Mouse (Mus musculus): ENCODE data around the gene Palld. TPM values are rescaled to one million over a fixed set of nuclear protein-coding genes. Genes with fewer than 3 reads are reported as not detected.
A peak's percentile ranks its signal among the peaks of the same experiment; 100 is the strongest.

Palld gene
- polyA plus RNA-seq, 1 experiment from 2014 or later: 17.3 TPM

GRCm38 (mm10) chr8:61702122-61702521, 200.4 kb downstream of the Palld start:
- Histone ChIP-seq H3K36me3 (replicated peaks) (no peaks in the 10 kb centered on the region), H3K9ac (no peak overlapping the region), H3K9me3 (no peaks in the 10 kb centered on the region), H3K4me1 (peaks cover 14% of the 10 kb centered on the region), H3K27me3 (replicated peaks) (no peaks in the 10 kb centered on the region), H3K4me2 (no peak overlapping the region), H3K4me3 (no peak overlapping the region), H3K27ac (no peak overlapping the region)
- WGBS: 60% methylated on average over 8 of the region's 8 CpGs
- 0 out of 2 replicates have a peak, but pooled peaks have one; percentile 37 for ATAC-seq (replicated peaks)

- no peak for ATAC-seq (replicated peaks)
- no peak overlapping the region for H3K4me3 ChIP-seq
- no peaks in the 10 kb centered on the region for H3K36me3 ChIP-seq (replicated peaks)
- 86% methylated on average over 9 of the region's 9 CpGs for WGBS
- H3K4me2 ChIP-seq: no peak overlapping the region
- H3K9ac ChIP-seq: no peak overlapping the region
- H3K9me3 ChIP-seq: no peaks in the 10 kb centered on the region
- no peaks in the 10 kb centered on the region for H3K27me3 ChIP-seq (replicated peaks)
- H3K4me1 ChIP-seq: peaks cover 14% of the 10 kb centered on the region
- H3K27ac ChIP-seq: no peak overlapping the region
Observed at GRCm38 (mm10) chr8:61700932-61701681, 201.4 kb downstream of the Palld start.

GRCm38 (mm10) chr8:61700298-61700697, 202.2 kb downstream of the Palld start:
- H3K4me2 ChIP-seq: no peak overlapping the region
- no peak overlapping the region for H3K4me3 ChIP-seq
- 94% methylated on average over 1 of the region's 1 CpGs for WGBS
- H3K9ac ChIP-seq: no peak overlapping the region
- no peaks in the 10 kb centered on the region for H3K27me3 ChIP-seq (replicated peaks)
- ATAC-seq (replicated peaks): no peak
- no peaks in the 10 kb centered on the region for H3K9me3 ChIP-seq
- no peak overlapping the region for H3K27ac ChIP-seq
- no peaks in the 10 kb centered on the region for H3K36me3 ChIP-seq (replicated peaks)
- peaks cover 14% of the 10 kb centered on the region for H3K4me1 ChIP-seq

- H3K9ac ChIP-seq: no peak overlapping the region
- no peak for ATAC-seq (replicated peaks)
- 83% methylated on average over 2 of the region's 2 CpGs for WGBS
- H3K9me3 ChIP-seq: no peaks in the 10 kb centered on the region
- no peaks in the 10 kb centered on the region for H3K36me3 ChIP-seq (replicated peaks)
- H3K4me1 ChIP-seq: peaks cover 14% of the 10 kb centered on the region
- no peak overlapping the region for H3K4me2 ChIP-seq
- H3K27me3 ChIP-seq (replicated peaks): no peaks in the 10 kb centered on the region
- no peak overlapping the region for H3K27ac ChIP-seq
- H3K4me3 ChIP-seq: no peak overlapping the region
Observed at GRCm38 (mm10) chr8:61698959-61699358, 203.5 kb downstream of the Palld start.

- no peak overlapping the region for H3K4me3 ChIP-seq
- no peak overlapping the region for H3K27ac ChIP-seq
- H3K27me3 ChIP-seq (replicated peaks): no peaks in the 10 kb centered on the region
- 73% methylated on average over 7 of the region's 7 CpGs for WGBS
- H3K4me2 ChIP-seq: no peak overlapping the region
- H3K9me3 ChIP-seq: no peaks in the 10 kb centered on the region
- peaks cover 4% of the 10 kb centered on the region for H3K4me1 ChIP-seq
- no peaks in the 10 kb centered on the region for H3K36me3 ChIP-seq (replicated peaks)
- no peak overlapping the region for H3K9ac ChIP-seq
- ATAC-seq (replicated peaks): no peak
Observed at GRCm38 (mm10) chr8:61697728-61698385, 204.6 kb downstream of the Palld start.

- WGBS: 89% methylated on average over 2 of the region's 2 CpGs
- H3K4me2 ChIP-seq: no peak overlapping the region
- no peak overlapping the region for H3K4me3 ChIP-seq
- ATAC-seq (replicated peaks): no peak
- no peaks in the 10 kb centered on the region for H3K27me3 ChIP-seq (replicated peaks)
- no peak overlapping the region for H3K9ac ChIP-seq
- no peaks in the 10 kb centered on the region for H3K36me3 ChIP-seq (replicated peaks)
- no peaks in the 10 kb centered on the region for H3K4me1 ChIP-seq
- no peaks in the 10 kb centered on the region for H3K9me3 ChIP-seq
- no peak overlapping the region for H3K27ac ChIP-seq
Observed at GRCm38 (mm10) chr8:61696846-61697455, 205.5 kb downstream of the Palld start.

GRCm38 (mm10) chr8:61695416-61695815, 207.1 kb downstream of the Palld start:
- no peak overlapping the region for H3K4me3 ChIP-seq
- no peak overlapping the region for H3K9ac ChIP-seq
- no peaks in the 10 kb centered on the region for H3K27me3 ChIP-seq (replicated peaks)
- H3K4me1 ChIP-seq: no peaks in the 10 kb centered on the region
- no peaks in the 10 kb centered on the region for H3K9me3 ChIP-seq
- no peak overlapping the region for H3K4me2 ChIP-seq
- no peak overlapping the region for H3K27ac ChIP-seq
- WGBS: 50% methylated on average over 1 of the region's 1 CpGs
- ATAC-seq (replicated peaks): no peak
- H3K36me3 ChIP-seq (replicated peaks): no peaks in the 10 kb centered on the region

- Histone ChIP-seq H3K9me3 (no peaks in the 10 kb centered on the region), H3K4me1 (no peaks in the 10 kb centered on the region), H3K4me3 (no peak overlapping the region), H3K36me3 (replicated peaks) (no peaks in the 10 kb centered on the region), H3K27ac (no peak overlapping the region), H3K9ac (no peak overlapping the region), H3K4me2 (no peak overlapping the region), H3K27me3 (replicated peaks) (no peaks in the 10 kb centered on the region)
- no peak; the same call in 1 of the 2 replicates for ATAC-seq (replicated peaks)
- WGBS: 55% methylated on average over 4 of the region's 4 CpGs
Observed at GRCm38 (mm10) chr8:61692866-61693265, 209.6 kb downstream of the Palld start.

- ATAC-seq (replicated peaks): no peak
- Histone ChIP-seq H3K27ac (no peak overlapping the region), H3K27me3 (replicated peaks) (no peaks in the 10 kb centered on the region), H3K4me1 (no peaks in the 10 kb centered on the region), H3K36me3 (replicated peaks) (no peaks in the 10 kb centered on the region), H3K4me2 (no peak overlapping the region), H3K4me3 (no peak overlapping the region), H3K9me3 (no peaks in the 10 kb centered on the region), H3K9ac (no peak overlapping the region)
- WGBS: 91% methylated on average over 3 of the region's 3 CpGs
Observed at GRCm38 (mm10) chr8:61692129-61692528, 210.4 kb downstream of the Palld start.

GRCm38 (mm10) chr8:61691391-61691790, 211.1 kb downstream of the Palld start:
- no peak overlapping the region for H3K9ac ChIP-seq
- H3K9me3 ChIP-seq: no peaks in the 10 kb centered on the region
- no peaks in the 10 kb centered on the region for H3K36me3 ChIP-seq (replicated peaks)
- ATAC-seq (replicated peaks): no peak
- no peak overlapping the region for H3K4me2 ChIP-seq
- H3K27me3 ChIP-seq (replicated peaks): no peaks in the 10 kb centered on the region
- no peak overlapping the region for H3K4me3 ChIP-seq
- H3K27ac ChIP-seq: no peak overlapping the region
- WGBS: 42% methylated on average over 1 of the region's 1 CpGs
- no peaks in the 10 kb centered on the region for H3K4me1 ChIP-seq

GRCm38 (mm10) chr8:61687071-61687470, 215.4 kb downstream of the Palld start:
- Histone ChIP-seq H3K4me3 (no peak overlapping the region), H3K36me3 (replicated peaks) (no peaks in the 10 kb centered on the region), H3K27ac (no peak overlapping the region), H3K4me1 (no peaks in the 10 kb centered on the region), H3K9ac (no peak overlapping the region), H3K4me2 (no peak overlapping the region), H3K9me3 (no peaks in the 10 kb centered on the region), H3K27me3 (replicated peaks) (no peaks in the 10 kb centered on the region)
- no peak for ATAC-seq (replicated peaks)
- WGBS: 85% methylated on average over 4 of the region's 4 CpGs

- Histone ChIP-seq H3K36me3 (replicated peaks) (no peaks in the 10 kb centered on the region), H3K27me3 (replicated peaks) (no peaks in the 10 kb centered on the region), H3K9me3 (no peaks in the 10 kb centered on the region), H3K4me2 (no peak overlapping the region), H3K4me3 (no peak overlapping the region), H3K27ac (no peak overlapping the region), H3K9ac (no peak overlapping the region), H3K4me1 (no peaks in the 10 kb centered on the region)
- ATAC-seq (replicated peaks): no peak
Observed at GRCm38 (mm10) chr8:61686340-61686739, 216.2 kb downstream of the Palld start.
